ENCODE assay signal across 8 mouse cellular contexts in the genomic region with DNA sequence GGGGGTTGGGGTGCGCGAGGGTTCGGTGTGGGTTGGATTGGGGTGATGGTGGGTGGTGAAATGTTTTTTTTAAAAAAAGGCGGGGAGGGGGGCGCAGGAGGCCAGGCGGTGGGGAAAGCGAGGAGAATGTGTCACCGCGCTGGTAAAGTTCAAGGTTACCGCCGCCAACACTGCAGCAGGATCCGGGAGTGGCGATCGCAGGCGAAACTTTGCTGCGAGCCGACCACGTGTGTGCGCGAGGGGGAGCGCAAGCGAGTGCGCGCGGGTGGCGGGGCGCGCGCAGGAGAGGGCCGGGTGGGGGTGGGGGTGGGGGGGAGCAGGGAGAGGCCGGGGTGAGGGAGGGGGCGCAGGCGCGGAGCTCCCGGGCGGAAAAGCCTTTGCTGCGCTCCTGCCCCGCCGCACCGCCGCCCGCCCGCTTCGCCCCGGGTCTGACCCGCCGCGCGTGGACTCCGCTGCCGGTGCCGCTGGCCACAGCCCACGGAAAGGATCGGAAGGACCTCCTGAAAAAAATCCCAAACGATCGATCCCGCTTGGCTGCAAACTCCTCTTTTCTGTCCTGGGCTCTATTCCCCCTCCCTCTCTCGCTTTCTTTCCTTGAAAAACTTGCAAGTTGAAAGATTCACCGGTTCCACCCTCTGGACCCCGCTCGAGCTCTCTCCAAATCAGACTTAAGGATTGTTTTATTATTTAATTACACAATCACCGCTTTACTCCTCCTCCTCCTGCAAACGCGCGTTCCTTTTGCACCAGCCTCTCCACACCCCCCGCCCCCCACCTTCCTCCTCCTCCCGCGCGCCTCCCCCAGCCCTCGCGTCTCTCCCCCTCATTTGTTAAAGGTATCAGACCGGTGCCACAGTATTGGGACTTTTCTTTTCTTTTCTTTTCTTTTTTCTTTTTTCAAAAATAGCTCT.
DNase-seq lines count a peak whose midpoint lies in the region; ATAC-seq lines count a peak whose summit lies in the region.

No protein-coding gene starts in this region.

- peaks cover 7% of the 10 kb centered on the region for H3K4me1 ChIP-seq in hindbrain, embryonic 16.5 days (ENCODE audit: control insufficient read depth, insufficient read depth, low read depth, low read length)
- peaks cover 78% of the 10 kb centered on the region for H3K4me1 ChIP-seq in midbrain, embryonic 10.5 days
- H3K4me1 ChIP-seq in stomach, embryonic 15.5 days = peaks cover 11% of the 10 kb centered on the region

- no peaks in the 10 kb centered on the region for H3K9me3 ChIP-seq in hindbrain, embryonic 16.5 days (ENCODE audit: control insufficient read depth, low read length)
- no peaks in the 10 kb centered on the region for H3K9me3 ChIP-seq in midbrain, embryonic 10.5 days (replicated peaks)
- no peaks in the 10 kb centered on the region for H3K9me3 ChIP-seq in stomach, embryonic 15.5 days

- no peaks in the 10 kb centered on the region; the same call in 1 of the 2 replicates for H3K27me3 ChIP-seq in hindbrain, embryonic 16.5 days (replicated peaks; ENCODE audit: control insufficient read depth, insufficient read depth, low read length)
- peaks cover 64% of the 10 kb centered on the region for H3K27me3 ChIP-seq in midbrain, embryonic 10.5 days (ENCODE audit: low read depth, poor library complexity, severe bottlenecking)
- no peaks in the 10 kb centered on the region for H3K27me3 ChIP-seq in stomach, embryonic 15.5 days (replicated peaks)

- no peaks in the 10 kb centered on the region for H3K36me3 ChIP-seq in hindbrain, embryonic 16.5 days (ENCODE audit: control insufficient read depth, insufficient read depth, low read length)
- no peaks in the 10 kb centered on the region for H3K36me3 ChIP-seq in midbrain, embryonic 10.5 days
- no peaks in the 10 kb centered on the region for H3K36me3 ChIP-seq in stomach, embryonic 15.5 days

- WGBS in hindbrain, embryonic 16.5 days = under 1% methylated on average over 50 of the region's 72 CpGs
- under 1% methylated on average over 60 of the region's 72 CpGs for WGBS in midbrain, embryonic 10.5 days
- WGBS in stomach, embryonic 15.5 days = under 1% methylated on average over 62 of the region's 72 CpGs

- peak overlapping the region; percentile 80 for H3K4me3 ChIP-seq in hindbrain, embryonic 16.5 days (ENCODE audit: low read length)
- peak overlapping the region; percentile 84 for H3K4me3 ChIP-seq in midbrain, embryonic 10.5 days
- peak overlapping the region; percentile 92 for H3K4me3 ChIP-seq in stomach, embryonic 15.5 days (replicated peaks)

- peak overlapping the region; percentile 99 for H3K27ac ChIP-seq in hindbrain, embryonic 16.5 days (ENCODE audit: low read depth, low read length)
- peak overlapping the region; percentile 99 for H3K27ac ChIP-seq in midbrain, embryonic 10.5 days (replicated peaks)
- peak overlapping the region; percentile 100 for H3K27ac ChIP-seq in stomach, embryonic 15.5 days

- H3K9ac ChIP-seq in hindbrain, embryonic 16.5 days (ENCODE audit: low read depth, low read length) = peak overlapping the region; percentile 97
- peak overlapping the region; percentile 98 for H3K9ac ChIP-seq in stomach, embryonic 15.5 days

- H3K4me2 ChIP-seq in hindbrain, embryonic 16.5 days (ENCODE audit: low read length) = peak overlapping the region; percentile 99
- H3K4me2 ChIP-seq in stomach, embryonic 15.5 days = peak overlapping the region; percentile 93

- intact Hi-C loops in left cerebral cortex, postnatal 14 days (cut with DNase I) = no loop called here

- DNase-seq in adrenal gland, adult (ENCODE audit: inconsistent age in 2 of 2, low spot score in 1 of 2) = peak; percentile 88 to 94
- peak; percentile 85 to 89 for DNase-seq in cerebellum, postnatal 14 days
- peak; percentile 52 to 66 for DNase-seq in gastrocnemius, adult 8-10 months (ENCODE audit: low spot score in 2 of 2)
- DNase-seq in left cerebral cortex, postnatal 14 days (ENCODE audit: low spot score in 2 of 2) = peak; percentile 63 to 69
- peak; percentile 82 for DNase-seq in midbrain, embryonic 10.5 days (ENCODE audit: low spot score)
- DNase-seq in T-cell, adult 2 months (ENCODE audit: low spot score) = no peak

- peak; percentile 25 for ATAC-seq in hindbrain, embryonic 16.5 days
- ATAC-seq in stomach, embryonic 15.5 days (ENCODE audit: insufficient read depth, low FRiP score, low read depth) = peak; percentile 70
